Mouse (Mus musculus) activated CD4-positive, CD25-positive, alpha-beta regulatory T cell, adult 4 months (primary cell): ENCODE data around the gene Anks1. TPM values are rescaled to one million over a fixed set of nuclear protein-coding genes. Genes with fewer than 3 reads are reported as not detected.
"Not testable (repeated sequence)": the region's sequence is repeated elsewhere in the genome, so short reads cannot be mapped to it uniquely, and the experiment has no call there.

Source experiments
- ATAC-seq: one replicate; pipeline ENCODE4 v1.8.0; 2017
- polyA plus RNA-seq, 2 experiments: library from polyadenylated mRNA; unstranded; fragments of 100-300 nt; shearing (Covaris generic); gene quantifications; one replicate each; pipeline ENCODE4 v1.2.1; 2017

Anks1 gene
- polyA plus RNA-seq, 2 experiments from 2014 or later = 2.5 to 3.7 TPM

DNA sequence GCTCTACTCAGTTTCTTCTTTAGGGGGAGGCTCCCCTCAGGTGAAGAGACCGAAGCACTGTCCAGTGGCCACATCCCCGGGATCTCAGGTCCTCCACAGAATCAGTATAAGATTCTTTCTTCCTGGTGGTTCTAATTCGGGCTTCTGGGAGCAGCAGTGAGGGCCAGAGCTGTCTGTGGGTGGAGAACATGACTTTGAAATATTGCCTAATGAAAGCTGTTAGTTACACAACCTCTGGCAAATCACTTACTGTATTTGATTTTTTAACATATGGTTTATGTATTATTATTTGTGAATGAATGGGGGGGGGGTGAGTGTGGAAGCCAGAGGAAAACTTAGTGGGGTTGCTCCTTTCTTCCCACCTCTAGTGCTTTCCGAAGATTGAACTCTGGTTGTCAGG, 22.7 kb downstream of the Anks1 start:
- no peak for ATAC-seq

DNA sequence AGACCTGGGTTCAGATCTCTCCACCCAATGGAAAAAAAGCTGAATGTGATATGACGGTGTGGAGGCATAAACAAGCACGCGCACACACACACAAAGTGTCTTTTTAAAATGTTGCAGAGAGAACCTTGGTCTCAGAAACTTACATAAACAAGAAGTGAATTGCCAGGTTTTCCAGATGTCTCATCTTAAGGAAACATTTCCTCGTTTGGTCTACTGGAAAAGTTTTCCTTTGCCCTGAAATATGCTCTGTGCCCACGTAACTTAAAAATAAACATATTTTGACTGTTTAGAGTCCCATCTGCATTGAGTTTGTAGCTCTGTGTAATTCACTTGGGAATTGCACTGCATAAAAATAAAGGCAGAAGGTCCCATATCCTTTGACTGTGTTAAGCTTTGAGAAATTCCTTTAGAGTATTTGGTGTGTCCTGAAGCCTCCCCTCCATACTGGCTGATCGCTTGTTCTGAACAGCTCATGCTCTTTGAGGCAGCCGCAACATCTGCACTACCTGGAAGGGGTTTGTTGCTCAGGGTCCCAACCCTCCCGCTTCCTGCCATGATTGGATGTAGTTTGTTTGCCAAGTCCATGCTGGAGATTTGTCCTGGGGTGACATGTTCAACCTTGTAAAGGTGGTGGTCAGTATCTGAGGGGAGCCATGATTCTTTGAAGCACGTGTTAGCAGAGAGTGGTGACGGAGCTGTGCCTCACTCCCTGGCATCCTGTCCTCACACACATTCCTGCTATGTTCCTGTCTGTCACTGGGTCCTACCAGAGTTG, 25.2 kb downstream of the Anks1 start:
- no peak for ATAC-seq

DNA sequence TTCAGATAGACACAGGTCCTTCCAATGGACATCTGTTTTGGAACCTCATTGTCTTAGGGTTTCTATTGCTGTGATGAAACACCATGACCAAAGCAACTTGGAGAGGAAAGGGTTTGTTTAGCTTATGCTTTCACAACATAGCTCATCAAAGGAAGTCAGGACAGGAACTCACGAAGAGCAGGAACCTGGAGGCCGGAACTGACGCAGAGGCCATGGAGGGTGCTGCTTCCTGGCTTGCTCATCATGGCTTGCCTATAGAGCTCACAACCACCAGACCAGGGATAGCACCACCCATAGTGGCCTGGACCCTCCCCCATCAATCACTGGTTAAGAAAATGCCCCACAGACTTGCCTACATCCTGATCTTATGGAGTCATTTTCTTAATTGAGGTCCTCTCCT, 26.0 kb downstream of the Anks1 start:
- no peak for ATAC-seq

DNA sequence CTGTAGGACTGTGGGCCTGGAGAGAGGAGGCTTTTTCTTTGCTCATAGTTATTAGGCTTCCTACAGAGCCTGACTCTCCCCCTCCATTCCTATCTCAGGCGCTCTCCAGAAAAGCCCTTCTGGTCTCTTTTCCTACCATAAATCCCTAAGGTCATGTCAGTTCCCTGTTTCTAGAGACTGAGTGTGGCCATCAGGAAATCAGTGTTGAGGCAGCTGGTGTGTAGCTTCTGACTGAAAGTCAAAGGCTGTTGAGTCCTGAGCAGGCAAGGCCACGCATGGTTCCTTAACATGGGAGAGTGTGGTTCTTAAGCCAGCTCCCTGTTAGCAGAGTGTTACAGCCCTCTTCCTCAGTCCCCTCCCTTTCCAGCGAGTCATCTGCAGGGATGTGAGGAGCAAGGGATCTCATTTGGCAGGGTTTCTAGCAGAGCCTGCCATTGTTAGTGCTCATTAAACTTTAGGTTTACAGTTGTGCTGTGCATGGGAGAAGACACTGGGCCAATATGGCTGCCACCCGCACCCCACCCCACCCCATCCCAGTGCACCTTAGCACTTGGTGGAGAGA, 28.0 kb downstream of the Anks1 start:
- no peak for ATAC-seq

DNA sequence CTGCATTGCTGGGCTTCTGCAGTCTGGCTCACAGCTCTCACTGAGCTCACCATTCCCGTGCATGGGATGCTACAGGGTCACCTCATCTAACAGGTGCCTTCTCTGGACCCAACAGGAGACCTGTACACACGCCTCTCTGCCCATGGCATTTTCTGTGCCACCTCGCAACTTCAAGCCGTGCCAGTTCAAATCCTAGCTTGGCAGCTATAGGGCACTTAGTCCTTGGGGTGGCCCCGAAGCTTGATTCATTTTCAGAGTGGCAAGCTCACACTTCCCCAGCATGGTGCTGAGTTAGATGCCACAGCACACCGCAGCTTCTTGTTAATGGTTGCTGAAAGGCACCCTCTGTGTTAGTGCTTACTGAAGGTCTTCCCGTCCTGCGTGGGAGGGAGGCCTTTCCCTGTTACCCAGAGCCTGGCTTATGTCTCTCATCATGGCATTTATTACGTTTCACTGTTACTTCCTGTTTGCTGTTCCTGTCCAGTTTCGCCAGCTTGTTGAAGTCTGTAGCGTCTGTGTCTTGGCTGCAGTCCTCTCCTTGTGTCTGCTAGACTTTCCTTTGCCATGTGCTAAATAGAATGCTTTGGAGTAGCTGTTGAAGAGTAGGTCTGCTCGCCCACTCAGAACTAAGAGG, 29.1 kb downstream of the Anks1 start:
- no peak for ATAC-seq

DNA sequence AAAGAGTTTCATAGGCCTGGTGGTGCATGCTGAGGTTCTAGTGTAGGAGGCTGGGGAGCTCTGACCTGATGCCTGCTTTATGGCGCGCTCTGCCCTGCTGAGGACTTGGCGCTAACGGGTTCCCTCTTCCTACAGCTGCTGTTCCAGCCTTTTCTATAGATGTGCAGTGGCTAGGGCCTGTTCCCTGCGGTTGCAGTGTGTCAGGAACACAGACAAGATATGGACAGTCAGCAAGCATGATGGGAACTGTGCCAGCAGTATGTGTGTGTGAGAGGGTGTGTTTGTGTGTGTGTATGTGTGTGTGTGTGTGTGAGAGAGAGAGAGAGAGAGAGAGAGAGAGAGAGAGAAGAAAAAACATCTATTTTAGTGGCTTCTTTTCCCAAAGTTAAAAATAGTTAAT, 29.9 kb downstream of the Anks1 start:
- no peak for ATAC-seq

DNA sequence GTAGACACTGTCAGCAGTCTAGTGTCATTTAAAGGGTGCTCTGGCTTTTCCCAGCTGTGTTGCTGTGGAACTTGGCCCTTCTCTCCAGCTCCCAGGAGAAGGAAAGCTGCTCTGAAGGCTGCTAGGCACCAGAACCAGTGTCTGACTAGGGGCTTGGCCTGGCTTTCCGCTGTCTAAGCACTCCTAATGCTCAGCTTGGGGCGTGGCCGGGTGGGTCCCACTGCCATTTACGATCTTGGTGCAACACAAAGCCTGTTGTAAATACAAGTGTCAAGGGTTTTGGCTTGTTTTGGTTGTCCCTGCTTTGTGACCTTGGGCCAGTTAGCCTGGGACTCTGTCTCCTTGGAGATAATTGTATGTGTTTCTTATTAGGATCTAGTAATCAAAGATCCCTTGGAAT, 31.2 kb downstream of the Anks1 start:
- ATAC-seq = no peak

DNA sequence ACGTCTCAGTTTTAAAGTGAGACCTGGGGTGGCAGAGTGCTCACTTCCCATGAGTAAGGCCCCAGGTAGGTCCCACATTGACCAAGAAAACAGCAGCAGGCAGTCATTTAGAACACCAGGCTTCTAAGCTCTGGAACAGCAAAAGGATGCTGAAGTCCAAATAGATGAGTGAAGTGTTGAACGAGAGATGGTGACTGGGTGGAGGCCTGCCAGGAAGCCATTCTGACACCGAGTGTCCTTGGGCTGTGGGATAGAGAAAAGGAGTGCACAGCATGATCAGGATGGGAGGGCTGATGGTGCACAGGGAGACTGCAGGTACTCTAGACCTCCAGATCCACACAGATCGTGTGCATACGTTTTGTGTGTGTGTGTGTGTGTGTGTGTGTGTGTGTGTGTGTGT, 32.1 kb downstream of the Anks1 start:
- no peak for ATAC-seq

DNA sequence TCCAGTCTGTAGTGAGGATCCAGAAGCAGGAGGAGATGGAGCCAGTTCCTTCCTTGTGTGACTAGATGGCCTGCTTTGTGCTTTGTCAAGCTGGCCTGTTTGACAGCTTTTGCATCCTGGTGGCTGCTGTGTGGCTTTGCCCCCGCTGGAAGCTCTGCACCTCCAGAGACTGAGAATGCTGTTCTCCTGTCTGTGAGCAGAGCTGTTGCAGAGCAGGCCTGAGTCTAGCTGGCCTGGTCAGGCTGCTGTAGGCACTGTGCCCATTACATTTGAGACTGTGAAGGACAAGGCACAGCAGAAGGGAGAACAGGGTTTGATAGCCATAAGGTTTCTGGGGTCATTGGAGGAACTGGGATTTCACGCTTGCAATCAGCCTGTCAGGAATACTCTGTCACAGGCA, 32.6 kb downstream of the Anks1 start:
- ATAC-seq = no peak

DNA sequence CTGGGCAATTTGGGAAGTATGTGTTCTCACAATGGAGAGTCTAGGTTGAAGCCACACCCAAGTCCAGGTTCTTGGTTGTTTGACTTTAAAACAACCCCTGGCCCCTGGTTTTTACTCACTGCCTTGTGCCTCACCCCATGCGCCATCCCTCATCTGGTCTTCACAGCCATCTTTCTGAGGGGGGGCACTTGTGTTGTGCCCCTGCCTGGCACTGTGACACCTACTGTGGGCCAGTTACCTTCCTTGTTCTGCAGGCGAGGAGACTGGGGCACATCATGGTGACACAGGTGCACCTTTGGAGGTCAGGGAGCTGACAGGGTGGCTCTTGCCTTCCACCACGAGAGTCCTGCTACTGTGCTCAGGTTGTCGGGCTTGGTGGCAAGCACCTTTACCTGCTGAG, 33.0 kb downstream of the Anks1 start:
- ATAC-seq = no peak

DNA sequence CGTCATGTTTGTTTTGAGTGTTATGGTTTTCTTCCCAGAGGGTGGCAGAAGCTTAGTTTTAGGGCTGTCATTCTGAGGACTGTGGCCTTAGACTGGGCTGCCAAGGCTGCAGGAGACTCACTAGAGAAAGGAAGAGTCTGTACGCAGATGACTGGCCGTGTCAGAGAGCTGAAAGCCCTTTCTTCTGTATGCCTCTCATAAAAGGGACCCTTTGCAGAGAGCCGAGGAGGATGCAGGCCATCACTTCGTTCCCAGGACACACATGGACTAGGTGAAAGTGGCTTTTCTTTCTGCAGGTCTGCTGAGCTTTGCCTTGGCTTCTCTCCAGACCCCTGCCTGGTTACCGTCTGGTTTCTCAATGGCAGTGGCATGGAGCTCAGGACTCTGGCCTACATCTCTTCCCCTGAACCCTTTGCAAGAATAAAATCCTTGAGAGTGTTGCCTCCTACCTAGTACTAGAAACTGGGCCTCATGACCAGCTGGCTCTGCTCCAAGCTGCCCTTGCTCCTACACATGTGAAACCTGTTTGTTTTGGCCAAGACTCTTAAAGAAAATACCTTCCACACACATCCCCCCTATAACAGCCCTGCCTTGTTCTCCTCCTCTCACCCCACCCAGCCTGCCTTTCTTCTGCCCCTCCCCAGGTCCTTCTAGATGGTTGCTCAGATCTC, 36.6 kb downstream of the Anks1 start:
- no peak for ATAC-seq

DNA sequence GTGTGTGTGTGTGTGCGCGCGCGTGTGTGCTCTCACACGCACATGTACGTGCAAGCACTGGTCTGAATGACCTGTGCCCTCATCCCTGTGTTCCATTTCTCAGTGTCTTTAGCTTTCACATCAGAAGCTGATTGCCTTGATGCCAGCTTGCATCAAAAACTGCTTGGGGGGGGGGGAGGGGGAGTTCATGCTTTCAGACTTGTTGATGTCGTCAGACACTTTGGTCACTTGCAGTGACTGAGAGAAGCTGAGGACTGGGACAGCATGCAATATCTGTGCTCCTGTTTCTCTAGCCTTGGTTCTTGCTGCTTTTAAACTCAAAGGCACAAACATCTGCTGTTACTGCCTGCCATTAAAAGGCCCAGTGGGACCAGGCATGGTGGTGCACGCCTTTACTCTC, 37.3 kb downstream of the Anks1 start:
- ATAC-seq = no peak

DNA sequence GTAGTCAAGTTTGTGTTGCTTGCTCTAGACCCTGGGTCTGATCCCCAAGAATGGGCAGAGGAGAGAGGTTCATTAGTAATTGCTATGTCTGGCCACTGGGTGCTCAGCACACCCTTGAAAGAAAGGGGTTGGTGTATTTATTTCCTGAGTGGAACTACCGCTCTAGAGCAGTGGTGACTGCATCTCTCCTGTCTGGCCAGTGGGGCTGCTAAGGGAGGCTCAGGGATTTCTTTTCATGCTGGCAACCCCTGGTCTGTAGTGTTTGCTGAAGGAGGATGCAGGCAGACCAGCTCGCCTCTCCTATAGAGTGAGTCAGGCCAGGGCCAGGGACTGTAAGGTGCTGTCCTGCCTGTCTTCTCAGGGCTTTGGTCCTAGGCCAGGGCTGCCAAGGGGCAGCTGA, 38.0 kb downstream of the Anks1 start:
- no peak for ATAC-seq

DNA sequence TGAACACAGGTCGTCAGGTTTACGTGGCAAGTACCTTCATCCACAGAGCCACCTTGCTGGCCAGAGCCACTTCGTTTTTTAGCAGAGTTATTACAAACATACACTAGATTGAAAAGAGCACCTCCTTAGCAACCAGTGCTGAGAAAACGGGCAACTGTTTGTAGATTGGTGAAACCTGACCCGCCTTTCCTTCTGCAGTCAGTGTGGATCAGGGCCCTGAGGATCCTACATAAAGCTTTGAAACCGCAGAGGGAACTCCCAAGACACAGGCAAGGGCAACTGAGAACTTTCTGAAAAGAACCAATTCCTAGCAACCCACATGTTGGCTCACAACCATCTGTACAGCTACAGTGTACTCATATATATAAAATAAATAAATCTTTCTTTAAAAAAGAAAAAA, 44.0 kb downstream of the Anks1 start:
- no peak for ATAC-seq

DNA sequence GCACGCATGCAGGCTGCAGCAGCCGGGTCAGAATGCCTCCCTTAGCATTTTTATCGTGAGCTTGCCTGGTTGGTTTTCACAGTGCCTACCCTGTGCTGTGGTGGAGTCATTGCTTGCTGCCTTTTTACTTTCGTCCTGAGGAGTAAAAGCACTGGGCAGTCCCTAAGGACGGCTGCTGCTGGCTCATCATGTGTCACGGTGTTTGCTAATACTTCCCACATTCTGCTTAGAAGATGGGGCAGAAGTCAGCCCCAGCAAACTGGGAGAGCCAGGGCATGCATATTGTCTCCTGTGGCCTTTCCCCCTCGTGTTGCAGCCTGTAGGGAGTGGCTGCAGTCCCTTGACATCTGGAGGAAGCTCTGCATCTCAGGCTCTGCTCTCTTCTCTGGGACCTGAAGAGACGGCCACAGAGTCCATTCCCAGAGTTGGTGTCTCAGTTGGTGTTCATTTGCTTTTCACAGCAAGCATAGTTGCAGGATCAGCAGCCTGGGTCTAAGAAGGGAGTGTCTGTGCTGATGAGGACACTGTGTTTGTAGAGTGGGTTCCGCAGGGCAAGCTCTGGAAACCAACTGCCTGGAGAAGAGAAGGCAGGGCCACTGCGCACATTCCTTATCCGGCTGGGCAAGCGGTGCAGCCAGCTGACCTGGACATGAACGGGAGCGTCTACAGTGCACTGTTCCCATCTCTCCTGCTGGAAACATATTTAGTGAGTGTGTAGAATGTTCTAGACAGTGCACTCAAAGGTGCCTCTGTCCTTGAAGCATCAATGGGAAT, 45.7 kb downstream of the Anks1 start:
- ATAC-seq = no peak

DNA sequence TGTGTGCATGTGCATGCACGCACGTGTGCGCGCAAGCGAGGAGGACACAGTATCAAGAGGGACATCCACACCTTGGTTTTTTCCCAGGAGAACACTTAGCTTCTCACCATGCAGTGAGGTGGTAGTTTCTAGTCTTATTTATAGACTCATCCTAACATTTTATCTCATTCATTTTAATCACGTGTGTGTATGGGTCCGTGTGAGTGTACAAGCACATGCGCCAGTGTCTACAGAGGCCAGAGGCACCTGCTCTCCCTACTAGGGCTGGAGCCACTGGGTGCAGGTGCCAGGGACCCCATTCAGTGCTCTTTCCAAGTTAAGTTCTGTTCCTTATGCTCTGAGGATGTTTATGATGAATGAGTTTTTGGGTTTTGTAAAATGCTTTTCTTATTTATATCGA, 48.5 kb downstream of the Anks1 start:
- ATAC-seq = no peak

DNA sequence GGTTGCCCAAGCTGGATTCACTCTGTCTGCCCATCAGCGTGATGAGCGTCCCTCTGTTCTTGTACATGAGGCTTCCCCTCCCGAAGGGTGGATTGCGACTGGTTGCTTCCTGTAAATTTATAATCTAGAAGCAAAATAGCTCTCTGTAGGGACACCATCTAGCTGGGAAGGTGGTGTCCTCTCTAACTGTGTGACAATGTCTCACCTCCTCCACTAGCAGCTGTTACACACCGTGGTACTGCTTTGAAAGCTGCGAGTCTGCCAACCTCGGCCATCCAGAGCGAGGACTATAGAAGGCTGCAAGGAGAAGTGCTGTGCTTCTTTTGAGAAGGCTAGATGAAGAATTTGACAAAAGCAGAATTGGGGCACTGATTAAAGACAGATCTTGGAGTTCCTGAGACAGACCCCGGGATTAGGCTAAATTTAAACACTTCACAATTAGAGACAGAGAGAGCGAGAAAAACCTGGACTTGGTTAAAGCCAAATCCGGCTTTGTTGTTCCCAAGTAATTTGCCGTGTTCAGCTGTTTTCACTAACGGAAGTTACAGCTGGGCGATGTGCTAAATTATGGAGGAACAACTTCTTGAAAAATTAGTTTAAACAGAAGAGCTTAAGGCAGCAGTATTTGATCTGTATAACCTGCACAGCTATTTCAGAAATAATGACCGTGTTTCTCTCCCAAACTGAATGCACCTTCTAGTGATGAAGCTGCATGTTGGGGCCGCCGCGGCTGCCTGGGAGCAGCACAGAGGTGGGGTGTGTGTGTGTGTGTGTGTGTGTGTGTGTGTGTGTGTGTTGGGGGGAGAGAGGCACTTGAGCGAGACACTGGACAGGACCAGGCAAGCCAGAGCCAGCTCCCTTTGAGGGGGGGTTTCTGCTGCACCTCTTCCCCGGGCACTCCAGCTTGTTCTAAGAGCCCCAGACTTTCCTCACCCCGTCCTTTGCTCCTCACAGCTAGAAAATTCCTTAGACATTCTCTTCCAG, 51.3 kb downstream of the Anks1 start:
- ATAC-seq = no peak

DNA sequence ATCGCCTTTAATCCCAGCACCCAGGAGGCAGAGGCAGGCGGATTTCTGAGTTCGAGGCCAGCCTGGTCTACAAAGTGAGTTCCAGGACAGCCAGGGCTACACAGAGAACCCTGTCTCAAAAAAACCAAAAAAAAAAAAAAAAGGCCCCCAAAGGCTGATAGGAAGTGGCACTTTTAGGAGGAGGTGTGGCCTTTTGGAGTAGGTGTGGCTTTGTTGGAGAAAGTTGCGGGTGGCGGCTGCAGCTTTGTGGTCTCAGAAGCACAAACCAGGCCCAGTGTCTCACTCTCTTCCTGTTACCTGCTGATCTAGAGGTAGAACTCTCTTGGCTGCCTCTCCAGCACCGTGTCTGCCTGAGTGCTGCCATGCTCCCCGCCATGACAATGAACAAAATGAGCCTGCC, 54.0 kb downstream of the Anks1 start:
- not testable (repeated sequence) for ATAC-seq

DNA sequence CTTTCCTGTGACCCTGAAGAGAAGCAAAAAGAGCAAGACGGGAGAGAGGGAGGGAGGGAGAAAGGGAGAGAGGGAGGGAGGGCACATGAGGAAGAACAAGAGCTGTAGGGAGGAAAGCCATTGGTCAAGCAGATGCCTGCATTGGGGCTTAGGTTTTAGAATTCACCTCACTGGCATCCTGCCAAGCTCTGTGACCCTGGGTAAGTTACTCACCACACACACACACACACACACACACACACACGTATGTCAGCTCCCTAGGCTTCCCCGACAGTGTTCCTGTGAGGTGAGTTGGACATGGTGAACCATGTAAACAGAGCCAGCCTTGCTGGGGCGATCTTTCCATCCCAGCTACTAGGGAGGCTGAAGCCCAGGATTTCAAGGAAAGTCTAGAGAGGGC, 55.5 kb downstream of the Anks1 start:
- ATAC-seq = no peak

DNA sequence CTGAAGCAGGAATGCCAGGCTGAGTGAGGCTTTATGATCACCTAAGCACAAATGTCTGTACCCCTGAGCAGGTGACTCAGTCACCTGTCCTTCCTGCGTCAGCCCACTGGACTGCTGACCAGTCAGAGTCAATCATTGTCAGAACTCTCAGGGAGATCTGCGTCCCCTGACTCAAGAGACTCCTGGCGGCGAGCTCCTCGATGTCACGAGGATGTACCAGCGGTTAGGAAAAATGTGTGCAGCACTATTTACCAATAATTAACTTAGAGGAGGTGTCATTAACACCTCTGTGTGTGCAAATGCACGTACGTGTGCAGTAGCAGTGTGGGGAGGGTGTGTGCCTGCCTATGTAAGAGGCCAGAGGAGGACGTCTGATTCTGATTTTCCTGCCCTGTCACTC, 56.2 kb downstream of the Anks1 start:
- no peak for ATAC-seq

DNA sequence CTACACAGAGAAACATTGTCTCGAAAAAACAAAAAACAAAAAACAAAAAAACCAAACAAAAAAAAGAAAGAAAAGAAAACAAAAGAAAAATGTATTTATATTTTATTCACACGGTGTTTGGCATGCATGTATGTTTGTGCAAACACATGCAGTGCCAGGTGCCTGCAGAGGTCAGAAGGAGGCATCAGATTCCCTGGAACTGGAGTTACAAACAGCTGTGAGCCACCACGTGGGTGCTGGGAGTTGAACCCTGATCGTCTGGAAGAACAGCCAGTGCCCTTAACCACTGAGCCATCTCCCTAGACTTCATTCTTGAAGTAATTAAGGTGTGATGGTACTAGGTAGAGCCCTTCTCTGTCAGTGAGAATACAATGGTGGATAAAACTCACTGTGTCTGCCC, 57.0 kb downstream of the Anks1 start:
- no peak for ATAC-seq
